Mouse (Mus musculus) T-cell, adult 2 months (primary cell): ENCODE measurements around the gene Fam161a.

Experiments used
- DNase-seq: peaks from one replicate; pipeline ENCODE4 v3.0.0; 2022; ENCODE audit warnings: low spot score

Fam161a gene

GRCm38 (mm10) chr11:22990393-22991126 lies 16.8 kb upstream of the Fam161a start, which contains the start of gene Cct4:
TSS of gene Cct4 (plus strand) at chr11:22990519.
- peak; percentile 88 for DNase-seq

GRCm38 (mm10) chr11:22991218-22991835 lies 16.0 kb upstream of the Fam161a start:
- DNase-seq: no peak

DNA sequence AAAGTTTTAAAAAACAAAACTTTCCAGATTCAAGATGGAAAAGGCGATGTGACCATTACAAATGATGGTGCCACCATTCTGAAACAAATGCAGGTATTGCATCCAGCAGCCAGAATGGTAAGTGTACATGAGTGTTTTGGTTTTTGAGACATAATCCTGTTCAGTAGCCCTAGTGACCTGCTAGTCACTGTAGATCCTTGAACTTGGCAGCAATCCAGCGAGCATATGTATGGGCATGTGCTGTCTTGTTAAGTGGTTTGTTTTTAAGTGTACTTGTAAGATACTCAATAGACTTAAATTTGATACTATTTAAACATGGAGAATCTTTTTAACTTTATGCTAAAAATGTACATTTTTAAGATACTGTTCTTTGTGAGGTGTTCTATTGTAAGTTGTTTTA lies 13.1 kb upstream of the Fam161a start:
- DNase-seq: no peak

GRCm38 (mm10) chr11:22995461-22995860 lies 11.9 kb upstream of the Fam161a start:
- no peak for DNase-seq

- DNase-seq: no peak
Measured at GRCm38 (mm10) chr11:22998308-22998707, 9.0 kb upstream of the Fam161a start.

GRCm38 (mm10) chr11:23005276-23005675 lies 2.1 kb upstream of the Fam161a start:
- no peak for DNase-seq

- no peak for DNase-seq
Measured at GRCm38 (mm10) chr11:23007166-23007480, 208 bp upstream of the Fam161a start.

DNA sequence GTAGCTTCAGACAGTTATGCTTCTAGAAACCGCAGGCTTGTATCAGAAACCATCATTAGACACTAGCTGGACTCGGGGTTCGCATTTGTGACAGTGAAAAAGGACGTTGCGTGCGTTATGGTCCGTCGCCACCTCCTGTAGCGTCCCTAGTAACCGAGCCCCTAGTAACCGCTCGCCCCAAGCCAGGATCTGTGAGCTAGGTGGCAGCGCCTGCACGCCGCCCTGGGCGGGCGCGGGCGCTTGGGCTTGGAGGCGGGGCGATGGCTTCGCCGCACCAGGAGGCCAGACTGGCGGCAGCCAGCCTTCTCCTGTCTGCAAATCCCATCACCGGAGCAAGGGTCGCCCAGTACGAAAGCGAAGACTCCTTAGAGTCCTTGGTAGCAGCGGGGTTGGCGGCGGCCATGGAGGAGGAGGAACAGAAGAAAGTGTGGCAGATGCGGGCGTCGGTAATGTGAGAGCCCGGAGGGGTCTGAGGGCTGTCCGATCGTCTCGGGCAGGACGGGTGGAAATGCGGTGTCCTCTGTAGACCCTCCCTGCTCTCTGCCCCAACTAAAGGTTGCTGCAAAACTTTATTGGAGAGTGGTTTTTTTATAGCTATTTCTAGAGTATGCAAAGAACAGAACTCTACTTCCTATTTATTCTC lies 971 bp downstream of the Fam161a start:
- DNase-seq: peak; percentile 71

GRCm38 (mm10) chr11:23008824-23009200 lies 1.5 kb downstream of the Fam161a start:
- no peak for DNase-seq

- DNase-seq: no peak
Measured at GRCm38 (mm10) chr11:23013096-23013495, 5.8 kb downstream of the Fam161a start.

DNA sequence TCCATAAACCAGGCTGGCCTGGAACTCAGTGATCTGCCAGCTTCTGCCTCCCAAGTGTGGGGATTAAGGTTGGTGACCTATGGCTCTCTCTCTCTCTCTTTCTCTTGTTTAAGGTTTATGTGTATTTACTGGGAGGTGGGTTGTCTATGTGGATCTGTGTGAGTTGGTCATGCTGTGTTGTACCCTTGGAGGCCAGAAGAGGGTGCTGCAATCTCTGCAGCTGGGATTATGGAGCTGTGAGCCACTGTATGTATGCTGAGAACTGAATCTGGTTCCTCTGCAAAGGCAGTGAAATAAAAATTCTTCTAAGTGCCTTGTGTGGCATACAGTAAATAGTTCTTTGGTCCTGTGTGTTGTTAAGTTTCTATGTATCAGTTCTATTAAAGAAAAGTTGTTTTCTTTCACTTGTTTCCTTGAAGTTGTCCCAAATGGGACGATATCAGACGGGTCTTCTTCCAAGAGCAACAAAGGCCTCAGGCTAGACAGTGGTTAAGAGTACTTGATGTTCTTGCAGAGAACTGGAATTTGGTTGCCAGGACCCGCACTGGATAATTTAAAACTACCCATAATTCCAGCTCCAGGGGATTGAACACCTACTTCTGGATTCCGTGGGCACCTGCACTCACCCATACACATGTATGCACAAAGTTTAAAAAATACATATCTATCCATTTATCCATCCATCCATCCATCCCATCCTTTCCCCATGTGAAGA lies 6.4 kb downstream of the Fam161a start:
- no peak for DNase-seq

GRCm38 (mm10) chr11:23014996-23015395 lies 7.7 kb downstream of the Fam161a start:
- no peak for DNase-seq

- DNase-seq: no peak
Measured at GRCm38 (mm10) chr11:23017943-23018342, 10.6 kb downstream of the Fam161a start.

- no peak for DNase-seq
Measured at GRCm38 (mm10) chr11:23020116-23020770, 12.9 kb downstream of the Fam161a start.

DNA sequence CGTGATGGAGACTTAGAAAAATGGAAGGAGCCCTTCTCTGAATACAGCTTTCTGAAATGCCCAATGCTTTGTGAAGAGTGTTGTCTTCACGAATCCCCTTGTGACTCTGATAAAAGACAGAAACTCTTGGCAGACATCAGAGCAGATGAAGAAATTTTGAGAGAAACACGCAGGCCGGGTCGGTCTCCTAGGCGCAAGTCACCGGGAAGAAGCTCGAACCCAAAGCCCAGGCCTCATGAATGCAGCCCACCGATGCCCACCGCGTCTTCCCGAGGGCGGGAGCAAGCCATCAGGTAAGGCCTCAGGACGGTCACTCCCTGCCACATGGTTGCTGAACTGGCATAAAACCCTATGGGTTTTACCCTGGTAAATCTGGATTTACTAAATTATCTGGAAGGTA lies 13.5 kb downstream of the Fam161a start:
- no peak for DNase-seq

GRCm38 (mm10) chr11:23023155-23023554 lies 15.8 kb downstream of the Fam161a start:
- no peak for DNase-seq

GRCm38 (mm10) chr11:23024169-23024568 lies 16.8 kb downstream of the Fam161a start:
- DNase-seq: no peak

GRCm38 (mm10) chr11:23028957-23029356 lies 21.6 kb downstream of the Fam161a start:
- DNase-seq: no peak

DNA sequence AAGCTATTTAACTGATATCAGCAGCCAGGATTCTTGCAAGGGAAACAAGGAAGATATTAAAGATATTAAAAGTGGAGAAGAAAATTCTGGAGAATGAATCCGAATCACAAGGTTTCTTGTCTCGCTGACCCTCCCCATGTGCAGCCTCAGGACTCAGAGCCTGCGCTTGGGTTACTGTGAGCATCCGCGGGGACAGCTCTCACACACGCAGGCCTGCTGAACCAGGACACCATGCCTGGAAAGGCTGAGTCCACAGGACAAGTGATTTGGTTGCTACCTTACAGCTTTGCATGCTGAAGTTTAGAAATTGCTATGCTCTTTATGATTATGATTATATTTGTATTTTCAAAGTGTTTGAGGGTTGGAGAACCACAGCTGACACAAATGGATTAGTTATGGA lies 22.1 kb downstream of the Fam161a start:
- DNase-seq: no peak

GRCm38 (mm10) chr11:23047252-23047651 lies 39.9 kb downstream of the Fam161a start:
- no peak for DNase-seq

GRCm38 (mm10) chr11:23047663-23048582 lies 40.6 kb downstream of the Fam161a start:
- no peak for DNase-seq
